Mouse (Mus musculus): ENCODE measurements at regions not wholly inside any gene's neighbourhood (a gene's known extent, or its start where the extent isn't known, plus 50 kb on each side); places are given as distances from the start of the nearest gene placed in this dataset.
"Not testable (repeated sequence)": the region's sequence is repeated elsewhere in the genome, so short reads cannot be mapped to it uniquely, and the experiment has no call there.

- DNase-seq (ENCODE audit: low spot score in 2 of 2): not testable (repeated sequence)
Observed at GRCm38 (mm10) chr3:8005684-8006083, 1385.4 kb upstream of the 1700008P02Rik start.

DNA sequence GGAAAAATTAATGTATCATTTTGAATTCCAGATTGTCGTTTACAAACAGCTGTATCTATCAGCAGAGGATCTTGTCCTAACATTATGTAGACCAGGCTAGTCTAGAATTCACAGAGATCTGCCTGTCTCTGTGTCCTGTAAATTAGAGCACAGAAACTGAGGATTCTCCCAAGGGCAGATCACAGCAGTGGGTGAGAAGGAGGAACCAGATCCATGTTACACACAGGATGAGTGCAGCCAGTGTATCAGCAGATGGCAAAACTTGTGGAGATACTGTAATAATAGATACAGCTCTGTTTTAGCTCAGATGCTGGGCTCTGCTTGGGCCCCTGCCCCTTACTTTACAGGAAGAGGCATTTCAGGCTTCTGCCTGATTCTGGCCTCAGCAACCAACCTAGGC is 1384.0 kb upstream of the 1700008P02Rik start:
- no peak for DNase-seq (ENCODE audit: low spot score in 2 of 2)

GRCm38 (mm10) chr3:8001027-8001426 is 1380.8 kb upstream of the 1700008P02Rik start:
- no peak for DNase-seq (ENCODE audit: low spot score in 2 of 2)

- DNase-seq (ENCODE audit: low spot score in 2 of 2): no peak
Observed at GRCm38 (mm10) chr3:7992322-7992721, 1372.1 kb upstream of the 1700008P02Rik start.

- DNase-seq (ENCODE audit: low spot score in 2 of 2): no peak
Observed at GRCm38 (mm10) chr3:7973287-7973686, 1353.0 kb upstream of the 1700008P02Rik start.

- no peak for DNase-seq (ENCODE audit: low spot score in 2 of 2)
Observed at GRCm38 (mm10) chr3:7953911-7954310, 1333.7 kb upstream of the 1700008P02Rik start.

- no peak for DNase-seq (ENCODE audit: low spot score in 2 of 2)
Observed at GRCm38 (mm10) chr3:7943646-7944381, 1323.6 kb upstream of the 1700008P02Rik start.

All from urinary bladder, postnatal 4 days (tissue).